Mouse (Mus musculus): ENCODE measurements around the gene Rps26. TPM values are rescaled to one million over a fixed set of nuclear protein-coding genes. Genes with fewer than 3 reads are reported as not detected.
A peak's percentile ranks its signal among the peaks of the same experiment; 100 is the strongest.

The Rps26 gene
- total RNA-seq, 2 experiments from 2014 or later = 211 to 235 TPM

- intact Hi-C loops (cut with DNase I) = no loop called here
- DNase-seq (ENCODE audit: extremely low spot score in 1 of 2, low spot score in 2 of 2) = no peak
- Histone ChIP-seq H3K4me3 (no peak overlapping the region), H3K27ac (no peak overlapping the region)
- TF ChIP-seq CTCF (IDR thresholded peaks at IDR 0.05) = no peak
Measured at GRCm38 (mm10) chr10:128662465-128662864, 35.9 kb upstream of the Rps26 start.

- H3K4me3 ChIP-seq = no peak overlapping the region
Measured at GRCm38 (mm10) chr10:128659490-128659889, 32.9 kb upstream of the Rps26 start.

GRCm38 (mm10) chr10:128657844-128658243 lies 31.3 kb upstream of the Rps26 start:
- Histone ChIP-seq H3K4me3 (no peak overlapping the region), H3K27ac (no peak overlapping the region)
- intact Hi-C loops (cut with DNase I) = no loop called here
- no peak for DNase-seq (ENCODE audit: extremely low spot score in 1 of 2, low spot score in 2 of 2)
- TF ChIP-seq CTCF (IDR thresholded peaks at IDR 0.05) = no peak

More at GRCm38 (mm10) chr10:128659490-128659889, 32.9 kb upstream of the Rps26 start:
- no peak overlapping the region for H3K27ac ChIP-seq
- intact Hi-C loops (cut with DNase I) = no loop called here
- no peak for DNase-seq (ENCODE audit: extremely low spot score in 1 of 2, low spot score in 2 of 2)
- no peak for TF ChIP-seq CTCF (IDR thresholded peaks at IDR 0.05)

GRCm38 (mm10) chr10:128656731-128657130 lies 30.2 kb upstream of the Rps26 start:
- Histone ChIP-seq H3K4me3 (no peak overlapping the region), H3K27ac (no peak overlapping the region)
- intact Hi-C loops (cut with DNase I) = no loop called here
- DNase-seq (ENCODE audit: extremely low spot score in 1 of 2, low spot score in 2 of 2) = no peak
- TF ChIP-seq CTCF (IDR thresholded peaks at IDR 0.05) = no peak

- Histone ChIP-seq H3K27ac (no peak overlapping the region), H3K4me3 (no peak overlapping the region)
- TF ChIP-seq CTCF (IDR thresholded peaks at IDR 0.05) = no peak
- no peak for DNase-seq (ENCODE audit: extremely low spot score in 1 of 2, low spot score in 2 of 2)
- intact Hi-C loops (cut with DNase I) = no loop called here
Measured at GRCm38 (mm10) chr10:128655254-128655653, 28.7 kb upstream of the Rps26 start.

GRCm38 (mm10) chr10:128653866-128654265 lies 27.3 kb upstream of the Rps26 start:
- no peak for DNase-seq (ENCODE audit: extremely low spot score in 1 of 2, low spot score in 2 of 2)
- TF ChIP-seq CTCF (IDR thresholded peaks at IDR 0.05) = no peak
- Histone ChIP-seq H3K27ac (no peak overlapping the region), H3K4me3 (no peak overlapping the region)
- intact Hi-C loops (cut with DNase I) = no loop called here

GRCm38 (mm10) chr10:128646139-128647089 lies 19.9 kb upstream of the Rps26 start:
- intact Hi-C loops (cut with DNase I) = no loop called here
- H3K4me3 ChIP-seq = peak overlapping the region; percentile 26
- peak overlapping the region; percentile 69 for H3K27ac ChIP-seq
- peak; percentile 54 for DNase-seq (ENCODE audit: extremely low spot score in 1 of 2, low spot score in 2 of 2)
- no peak for TF ChIP-seq CTCF (IDR thresholded peaks at IDR 0.05)

- DNase-seq (ENCODE audit: extremely low spot score in 1 of 2, low spot score in 2 of 2) = peak; percentile 50
- no peak; the same call in 1 of the 2 replicates for TF ChIP-seq CTCF (IDR thresholded peaks at IDR 0.05)
- Histone ChIP-seq H3K4me3 (peak within 1 kb of the TSS; percentile 62), H3K27ac (peak within 1 kb of the TSS; percentile 84)
- intact Hi-C loops (cut with DNase I) = loop anchor here (2.0 kb wide), 1 partner anchor 23 kb away; no protein-coding TSS in a partner anchor
Measured at GRCm38 (mm10) chr10:128645111-128646011, 18.8 kb upstream of the Rps26 start, which contains the start of gene Ikzf4. Ikzf4 (minus strand) TSS chr10:128645991.

GRCm38 (mm10) chr10:128642749-128643148 lies 16.2 kb upstream of the Rps26 start:
- no peak for TF ChIP-seq CTCF (IDR thresholded peaks at IDR 0.05)
- H3K27ac ChIP-seq = no peak overlapping the region
- no peak for DNase-seq (ENCODE audit: extremely low spot score in 1 of 2, low spot score in 2 of 2)
- H3K4me3 ChIP-seq = no peak overlapping the region
- intact Hi-C loops (cut with DNase I) = no loop called here

- H3K27ac ChIP-seq = no peak overlapping the region
- intact Hi-C loops (cut with DNase I) = no loop called here
- no peak overlapping the region for H3K4me3 ChIP-seq
- TF ChIP-seq CTCF (IDR thresholded peaks at IDR 0.05) = no peak
- no peak for DNase-seq (ENCODE audit: extremely low spot score in 1 of 2, low spot score in 2 of 2)
Measured at GRCm38 (mm10) chr10:128641871-128642270, 15.3 kb upstream of the Rps26 start.

GRCm38 (mm10) chr10:128640891-128641290 lies 14.3 kb upstream of the Rps26 start:
- DNase-seq (ENCODE audit: extremely low spot score in 1 of 2, low spot score in 2 of 2) = no peak
- no peak overlapping the region for H3K4me3 ChIP-seq
- no peak for TF ChIP-seq CTCF (IDR thresholded peaks at IDR 0.05)
- intact Hi-C loops (cut with DNase I) = no loop called here
- no peak overlapping the region for H3K27ac ChIP-seq

GRCm38 (mm10) chr10:128639999-128640398 lies 13.5 kb upstream of the Rps26 start:
- no peak for DNase-seq (ENCODE audit: extremely low spot score in 1 of 2, low spot score in 2 of 2)
- no peak for TF ChIP-seq CTCF (IDR thresholded peaks at IDR 0.05)
- Histone ChIP-seq H3K27ac (no peak overlapping the region), H3K4me3 (no peak overlapping the region)
- intact Hi-C loops (cut with DNase I) = no loop called here

All from left cerebral cortex, adult 2 months (tissue).